Mouse (Mus musculus): ENCODE measurements at regions not wholly inside any gene's neighbourhood (a gene's known extent, or its start where the extent isn't known, plus 50 kb on each side); places are given as distances from the start of the nearest gene placed in this dataset.

- DNase-seq, result no peak
Measured at GRCm38 (mm10) chr13:84399345-84400170, 177.5 kb downstream of the Tmem161b start.

- DNase-seq, result no peak
Measured at GRCm38 (mm10) chr13:84401006-84401405, 178.9 kb downstream of the Tmem161b start.

GRCm38 (mm10) chr13:84404566-84405194 lies 182.6 kb downstream of the Tmem161b start:
- DNase-seq, result no peak

- DNase-seq, result no peak
Measured at GRCm38 (mm10) chr13:84434444-84434843, 212.3 kb downstream of the Tmem161b start.

GRCm38 (mm10) chr13:84437586-84438443 lies 215.7 kb downstream of the Tmem161b start:
- DNase-seq, result no peak

- no peak for DNase-seq
Measured at GRCm38 (mm10) chr13:84438444-84438766, 216.3 kb downstream of the Tmem161b start.

GRCm38 (mm10) chr13:84448514-84448913 lies 226.4 kb downstream of the Tmem161b start:
- DNase-seq, result no peak

GRCm38 (mm10) chr13:84449001-84449551 lies 227.0 kb downstream of the Tmem161b start:
- no peak for DNase-seq
